Mouse (Mus musculus) natural killer cell, adult 2 months (primary cell): ENCODE results near the gene Smim7.

Experiments
- DNase-seq, 2 experiments: peaks; one replicate each; pipeline ENCODE4 v3.0.0; 2022; ENCODE audit warnings: low spot score in 2 of 2

Smim7 gene

GRCm38 (mm10) chr8:72570633-72571610 lies at the start of gene Smim7:
Gene Smim7, minus strand, starts transcription at chr8:72571088.
- DNase-seq = peak; percentile 99

GRCm38 (mm10) chr8:72590198-72590597 lies 19.3 kb upstream of the Smim7 start:
- DNase-seq = peak; percentile 20 to 50

GRCm38 (mm10) chr8:72589286-72589685 lies 18.4 kb upstream of the Smim7 start:
- no peak for DNase-seq

GRCm38 (mm10) chr8:72588865-72589264 lies 18.0 kb upstream of the Smim7 start:
- DNase-seq = no peak

- DNase-seq = no peak
Observed at GRCm38 (mm10) chr8:72587806-72588205, 16.9 kb upstream of the Smim7 start.

- DNase-seq = no peak
Observed at GRCm38 (mm10) chr8:72584390-72584789, 13.5 kb upstream of the Smim7 start.

- peak in 1 of 2 experiments; percentile 26 for DNase-seq
Observed at GRCm38 (mm10) chr8:72583056-72583771, 12.3 kb upstream of the Smim7 start.

GRCm38 (mm10) chr8:72579374-72579773 lies 8.5 kb upstream of the Smim7 start:
- DNase-seq = no peak

- no peak for DNase-seq
Observed at GRCm38 (mm10) chr8:72577941-72578340, 7.1 kb upstream of the Smim7 start.

GRCm38 (mm10) chr8:72577266-72577665 lies 6.4 kb upstream of the Smim7 start:
- no peak for DNase-seq

- no peak for DNase-seq
Observed at GRCm38 (mm10) chr8:72575915-72576314, 5.0 kb upstream of the Smim7 start.

- no peak for DNase-seq
Observed at GRCm38 (mm10) chr8:72573450-72573849, 2.6 kb upstream of the Smim7 start.

- no peak for DNase-seq
Observed at GRCm38 (mm10) chr8:72572507-72572906, 1.6 kb upstream of the Smim7 start.

- peak; percentile 41 to 55 for DNase-seq
Observed at GRCm38 (mm10) chr8:72571611-72572473, 954 bp upstream of the Smim7 start, which contains the start of gene Tmem38a. Gene Tmem38a, plus strand, starts transcription at chr8:72572055.

- no peak for DNase-seq
Observed at GRCm38 (mm10) chr8:72565970-72566369, 4.9 kb downstream of the Smim7 start.

GRCm38 (mm10) chr8:72561111-72561689 lies 9.7 kb downstream of the Smim7 start:
- no peak for DNase-seq

GRCm38 (mm10) chr8:72555770-72556169 lies 15.1 kb downstream of the Smim7 start:
- DNase-seq = no peak

- DNase-seq = no peak
Observed at GRCm38 (mm10) chr8:72549314-72549892, 21.5 kb downstream of the Smim7 start.

GRCm38 (mm10) chr8:72548644-72549313 lies 22.1 kb downstream of the Smim7 start:
- DNase-seq = peak in 1 of 2 experiments; percentile 13
